Mouse (Mus musculus) hindbrain, embryonic 12.5 days (tissue): ENCODE data around the gene Tbc1d1. TPM values are rescaled to one million over a fixed set of nuclear protein-coding genes. Genes with fewer than 3 reads are reported as not detected.

Source experiments
- ATAC-seq: fragments of 200-750 bp; cut with Nextera tagmentation; 2 replicates; pipeline ENCODE4 v1.8.0; 2017; ENCODE audit warnings: moderate TSS enrichment; ENCODE audit not compliant: low FRiP score
- H3K27ac ChIP-seq: fragments of 300-500 bp; sonication (generic); 2 replicates; pipeline ENCODE4 v1.5.1; 2016; ENCODE audit warnings: mild to moderate bottlenecking
- H3K27me3 ChIP-seq: fragments of 300-500 bp; sonication (generic); 2 replicates; pipeline ENCODE4 v1.6.1; 2016; ENCODE audit warnings: mild to moderate bottlenecking
- H3K36me3 ChIP-seq: fragments of 300-500 bp; sonication (generic); 2 replicates; pipeline ENCODE4 v1.6.1; 2016; ENCODE audit warnings: mild to moderate bottlenecking
- H3K4me1 ChIP-seq: fragments of 300-500 bp; sonication (generic); 2 replicates; pipeline ENCODE4 v1.6.1; 2016
- H3K4me2 ChIP-seq: fragments of 300-500 bp; sonication (generic); replicated peaks from 2 replicates; pipeline ENCODE4 v1.6.1; 2016; ENCODE audit warnings: mild to moderate bottlenecking
- H3K4me3 ChIP-seq: fragments of 300-500 bp; sonication (generic); 2 replicates; pipeline ENCODE4 v1.5.1; 2016; ENCODE audit warnings: mild to moderate bottlenecking
- H3K9ac ChIP-seq: fragments of 300-500 bp; sonication (generic); 2 replicates; pipeline ENCODE4 v1.6.1; 2016; ENCODE audit warnings: mild to moderate bottlenecking, moderate library complexity
- H3K9me3 ChIP-seq: fragments of 300-500 bp; sonication (generic); replicated peaks from 2 replicates; pipeline ENCODE4 v1.6.1; 2016; ENCODE audit warnings: mild to moderate bottlenecking
- WGBS: fragments of 180-500 bp; shearing (Covaris S2); methylation state at CpG from one replicate; pipeline ENCODE4 v1.1.7; 2016; 5-methylcytosine and 5-hydroxymethylcytosine counted together
- polyA plus RNA-seq: library from polyadenylated mRNA; unstranded; fragments of >200 nt; fragmentation: Nextera tagmentation; extraction: Ambion mirVana; gene quantifications from 2 replicates; pipeline ENCODE4 v1.2.1, GENCODE M21; 2016

Tbc1d1 gene
- polyA plus RNA-seq, 1 experiment from 2014 or later = 24.5 TPM

DNA sequence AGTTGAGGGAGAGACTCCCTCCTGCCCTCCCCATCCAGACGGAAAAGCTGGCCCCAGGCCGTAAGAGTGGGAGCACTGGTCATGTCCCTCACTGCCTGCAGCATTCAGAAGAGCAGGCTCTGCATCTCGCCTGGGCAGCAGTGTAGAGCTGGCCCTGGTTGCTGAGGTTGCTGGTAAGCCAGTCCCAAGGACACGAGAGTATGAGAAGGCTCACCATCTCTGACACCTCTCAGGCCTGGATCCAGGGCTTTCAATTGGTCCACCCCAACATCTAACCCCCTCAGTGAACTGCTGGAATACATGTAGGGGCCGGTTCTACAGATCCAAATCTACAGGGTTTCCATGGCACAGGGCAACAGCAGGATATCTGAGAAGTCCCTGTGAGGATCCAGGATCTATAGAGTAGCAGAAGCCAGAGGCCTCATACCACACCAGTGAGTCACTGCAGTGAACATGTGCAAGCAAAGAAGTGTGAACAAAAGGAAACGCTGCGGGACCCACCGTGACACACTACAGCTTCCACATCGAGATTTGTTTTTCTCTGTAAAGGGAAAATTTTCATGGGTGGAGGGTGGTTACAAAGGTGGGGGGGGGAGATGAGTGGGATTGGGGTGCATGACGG lies 9.6 kb upstream of the Tbc1d1 start:
- Histone ChIP-seq H3K9ac (no peak overlapping the region), H3K27me3 (peaks cover 8% of the 10 kb centered on the region; the same call in 1 of the 2 replicates), H3K4me2 (no peak overlapping the region), H3K27ac (no peak overlapping the region), H3K36me3 (no peaks in the 10 kb centered on the region), H3K4me3 (no peak overlapping the region), H3K9me3 (no peaks in the 10 kb centered on the region), H3K4me1 (peaks cover 4% of the 10 kb centered on the region; the same call in 1 of the 2 replicates)
- no peak for ATAC-seq
- 77% methylated on average over 10 of the region's 10 CpGs for WGBS

DNA sequence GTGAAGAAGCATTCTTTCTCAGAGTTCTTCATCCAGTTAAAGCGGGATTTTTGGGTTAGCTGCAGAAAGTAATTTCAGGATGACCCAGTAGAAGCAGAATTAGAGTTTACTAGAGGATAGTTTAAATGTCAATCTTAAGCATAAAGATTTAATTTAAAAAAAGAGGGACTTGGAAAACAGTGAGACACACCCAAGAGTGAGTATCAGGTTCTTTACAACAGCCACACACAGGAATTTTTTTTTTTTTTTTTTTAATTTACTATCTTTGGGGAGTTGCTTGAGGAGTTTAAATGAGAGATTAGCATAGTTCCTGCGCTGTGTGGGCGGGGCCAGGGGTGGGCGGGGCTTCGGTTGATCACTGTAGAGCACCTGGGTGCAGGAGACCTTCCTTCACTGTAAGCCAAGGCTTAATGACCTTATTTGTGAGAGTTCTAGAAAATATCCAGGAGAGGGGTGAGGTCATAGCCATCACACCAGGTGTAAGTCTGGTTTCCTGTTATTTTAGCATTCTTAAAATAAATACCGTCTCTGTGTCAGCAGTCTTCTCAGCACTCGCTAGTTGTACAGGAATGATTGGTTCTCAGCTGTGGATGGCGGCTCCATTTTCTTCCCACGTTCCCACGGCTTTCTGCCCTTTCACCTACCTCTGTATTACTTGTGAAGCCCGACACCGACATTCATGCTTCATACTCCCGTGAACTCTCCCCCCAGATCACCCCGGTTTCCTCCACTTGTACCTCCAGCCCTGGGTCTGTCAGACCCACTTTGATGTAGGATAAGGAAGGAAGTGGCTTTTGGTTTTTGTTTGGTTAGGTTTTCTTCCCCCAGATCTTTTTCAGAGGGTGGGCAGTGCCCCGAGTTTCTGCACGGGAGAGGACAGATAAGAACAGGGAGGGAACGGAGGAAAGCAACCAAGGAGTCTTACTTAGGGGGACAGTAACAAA lies 6.6 kb upstream of the Tbc1d1 start:
- Histone ChIP-seq H3K27me3 (peaks cover 8% of the 10 kb centered on the region; the same call in 1 of the 2 replicates), H3K36me3 (no peaks in the 10 kb centered on the region), H3K4me2 (no peak overlapping the region; the same call in 1 of the 2 replicates), H3K4me1 (peaks cover 4% of the 10 kb centered on the region; the same call in 1 of the 2 replicates), H3K9ac (no peak overlapping the region), H3K27ac (no peak overlapping the region), H3K4me3 (no peak overlapping the region), H3K9me3 (no peaks in the 10 kb centered on the region)
- WGBS = 29% methylated on average over 17 of the region's 17 CpGs
- ATAC-seq = no peak

DNA sequence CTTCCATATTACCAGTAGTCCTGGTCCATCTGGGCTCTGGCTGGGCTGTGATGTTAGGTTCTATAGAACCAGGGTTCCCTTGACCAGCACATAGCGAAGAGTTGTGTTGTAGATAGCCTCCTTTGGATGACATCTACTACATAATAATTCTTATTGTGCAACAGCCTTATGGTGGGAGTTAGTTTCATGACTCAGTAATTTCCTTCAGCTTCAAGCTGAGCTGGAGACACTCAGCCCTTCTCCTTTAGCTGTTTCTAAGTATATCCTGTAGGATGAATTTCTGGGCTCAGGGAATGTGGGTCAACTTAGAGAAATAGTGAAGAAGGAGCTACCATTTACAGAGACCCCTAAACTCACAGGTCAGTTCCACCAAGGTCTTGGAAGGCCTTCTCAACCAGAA lies 2.8 kb upstream of the Tbc1d1 start:
- no peak for ATAC-seq
- Histone ChIP-seq H3K27ac (no peak overlapping the region), H3K9ac (no peak overlapping the region), H3K27me3 (peaks cover 20% of the 10 kb centered on the region), H3K9me3 (no peaks in the 10 kb centered on the region), H3K4me1 (peaks cover 4% of the 10 kb centered on the region; the same call in 1 of the 2 replicates), H3K36me3 (no peaks in the 10 kb centered on the region), H3K4me2 (no peak overlapping the region), H3K4me3 (no peak overlapping the region)
- 92% methylated on average over 1 of the region's 1 CpGs for WGBS

DNA sequence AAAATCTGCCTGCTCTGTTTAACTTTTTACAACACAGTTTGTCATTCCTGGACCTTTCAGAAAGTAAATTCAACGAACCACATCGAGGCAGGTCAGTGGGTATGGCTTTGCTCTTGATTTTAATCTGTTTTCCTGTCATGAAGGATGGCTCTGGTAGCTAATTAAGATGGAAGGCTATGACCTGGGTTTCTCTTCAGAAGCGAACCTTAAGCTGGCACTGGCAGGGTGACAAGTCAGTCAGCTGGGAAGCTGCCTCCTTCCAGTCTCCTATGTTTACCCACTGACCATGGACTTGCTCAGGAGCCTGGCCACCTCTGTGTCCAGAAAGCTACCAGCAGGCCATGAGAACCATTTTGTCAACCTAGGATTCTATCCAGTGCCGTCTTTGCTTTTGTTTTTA lies 474 bp downstream of the Tbc1d1 start:
- Histone ChIP-seq H3K4me2 (no peak overlapping the region), H3K27me3 (peaks cover 44% of the 10 kb centered on the region)

DNA sequence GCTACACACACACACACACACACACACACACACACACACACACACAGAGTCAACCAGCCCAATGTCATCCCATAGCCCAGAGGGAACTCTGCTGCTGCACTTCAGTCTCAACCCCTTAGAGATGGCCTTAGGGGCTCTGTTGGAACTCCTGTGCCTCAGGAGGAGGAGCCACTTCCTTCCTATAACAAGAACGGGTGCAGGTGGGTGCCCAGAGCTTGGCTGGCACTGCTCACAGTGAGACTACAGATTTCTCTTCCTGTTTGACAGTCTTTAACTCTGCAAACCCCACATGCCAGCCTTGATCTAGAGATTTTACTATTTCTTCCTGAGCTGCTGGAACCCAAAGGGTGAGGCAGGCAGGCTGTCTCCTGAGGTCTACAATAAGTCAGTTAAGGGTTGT lies 1.8 kb downstream of the Tbc1d1 start:
- H3K36me3 ChIP-seq = no peaks in the 10 kb centered on the region
- H3K4me3 ChIP-seq = no peak overlapping the region
- H3K9ac ChIP-seq = no peak overlapping the region
- no peak for ATAC-seq
- H3K27me3 ChIP-seq = peaks cover 55% of the 10 kb centered on the region
- 62% methylated on average over 1 of the region's 1 CpGs for WGBS
- no peak overlapping the region for H3K27ac ChIP-seq
- no peak overlapping the region for H3K4me2 ChIP-seq
- peaks cover 14% of the 10 kb centered on the region for H3K4me1 ChIP-seq
- no peaks in the 10 kb centered on the region for H3K9me3 ChIP-seq

More for the DNA sequence above, 474 bp downstream of the Tbc1d1 start:
- Histone ChIP-seq H3K9ac (no peak overlapping the region), H3K9me3 (no peaks in the 10 kb centered on the region), H3K4me1 (peaks cover 14% of the 10 kb centered on the region), H3K36me3 (no peaks in the 10 kb centered on the region), H3K27ac (0 out of 2 replicates have a peak overlapping the region, but pooled peaks have one; percentile 12), H3K4me3 (no peak overlapping the region)
- no peak for ATAC-seq
- 46% methylated on average over 4 of the region's 4 CpGs for WGBS

DNA sequence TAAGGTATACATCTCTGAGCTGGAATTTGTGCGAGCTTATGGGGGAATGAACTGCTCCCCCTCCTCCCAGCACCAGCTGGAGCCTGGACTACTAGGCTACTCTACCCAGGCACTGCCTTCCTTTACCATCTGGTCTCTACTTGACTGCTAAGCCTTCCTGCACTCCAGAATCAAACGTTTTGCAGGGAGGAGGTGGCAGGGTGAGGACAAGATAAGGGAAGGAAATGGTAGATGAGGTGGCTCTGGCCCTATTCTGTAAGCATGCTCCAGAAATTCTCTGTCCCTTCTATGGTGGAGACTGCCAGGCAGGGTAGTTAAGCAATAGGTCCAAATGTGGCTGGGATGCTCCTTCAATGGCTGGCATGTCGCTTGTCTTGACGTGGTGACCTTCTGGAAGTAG lies 2.4 kb downstream of the Tbc1d1 start:
- WGBS = 36% methylated on average over 4 of the region's 4 CpGs
- ATAC-seq = no peak
- H3K27me3 ChIP-seq = peaks cover 55% of the 10 kb centered on the region

DNA sequence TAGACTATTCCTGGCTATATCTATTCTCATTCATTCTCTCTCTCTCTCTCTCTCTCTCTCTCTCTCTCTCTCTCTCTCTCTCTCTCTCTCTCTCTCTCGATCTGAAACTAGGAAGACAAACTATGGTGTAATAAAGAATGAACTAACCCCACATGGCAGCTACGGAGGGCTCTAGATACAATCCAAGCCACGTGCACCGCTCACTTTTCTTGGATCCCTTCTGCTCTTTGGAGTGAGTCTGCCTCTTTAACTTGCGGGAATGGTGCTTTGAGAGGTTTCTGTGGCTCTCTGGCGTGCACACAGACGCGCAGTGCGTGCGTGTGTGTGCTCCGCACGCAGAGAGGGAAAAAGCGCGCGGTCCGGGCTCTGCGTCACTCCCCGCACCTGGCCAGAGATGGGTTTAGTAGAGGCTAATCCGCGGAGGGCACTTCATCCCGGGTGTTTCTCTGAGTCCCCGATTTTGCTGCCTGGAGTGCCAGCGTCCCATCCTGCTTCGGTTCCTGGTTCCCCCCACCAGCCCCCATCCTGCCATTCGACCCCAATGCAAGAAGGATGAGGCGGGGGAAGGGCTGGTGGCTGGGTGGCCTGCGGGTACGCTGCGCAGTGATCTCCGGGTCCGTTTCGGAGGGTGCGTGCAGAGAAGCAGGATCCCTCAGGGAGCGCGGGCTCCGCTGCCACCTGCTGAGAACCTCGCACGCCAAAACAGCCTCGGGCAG lies 3.1 kb downstream of the Tbc1d1 start:
- Histone ChIP-seq H3K36me3 (no peaks in the 10 kb centered on the region), H3K9ac (peak overlapping the region; percentile 52), H3K27ac (no peak overlapping the region), H3K27me3 (peaks cover 55% of the 10 kb centered on the region), H3K4me1 (peaks cover 14% of the 10 kb centered on the region), H3K9me3 (no peaks in the 10 kb centered on the region), H3K4me2 (peak overlapping the region; percentile 100), H3K4me3 (peak overlapping the region; percentile 50)
- under 1% methylated on average over 38 of the region's 39 CpGs for WGBS
- ATAC-seq = peak; percentile 69

More for the DNA sequence above, 2.4 kb downstream of the Tbc1d1 start:
- Histone ChIP-seq H3K4me1 (peaks cover 14% of the 10 kb centered on the region), H3K36me3 (no peaks in the 10 kb centered on the region), H3K4me3 (no peak overlapping the region), H3K4me2 (0 out of 2 replicates have a peak overlapping the region, but pooled peaks have one; percentile 100), H3K9ac (no peak overlapping the region), H3K27ac (no peak overlapping the region), H3K9me3 (no peaks in the 10 kb centered on the region)

DNA sequence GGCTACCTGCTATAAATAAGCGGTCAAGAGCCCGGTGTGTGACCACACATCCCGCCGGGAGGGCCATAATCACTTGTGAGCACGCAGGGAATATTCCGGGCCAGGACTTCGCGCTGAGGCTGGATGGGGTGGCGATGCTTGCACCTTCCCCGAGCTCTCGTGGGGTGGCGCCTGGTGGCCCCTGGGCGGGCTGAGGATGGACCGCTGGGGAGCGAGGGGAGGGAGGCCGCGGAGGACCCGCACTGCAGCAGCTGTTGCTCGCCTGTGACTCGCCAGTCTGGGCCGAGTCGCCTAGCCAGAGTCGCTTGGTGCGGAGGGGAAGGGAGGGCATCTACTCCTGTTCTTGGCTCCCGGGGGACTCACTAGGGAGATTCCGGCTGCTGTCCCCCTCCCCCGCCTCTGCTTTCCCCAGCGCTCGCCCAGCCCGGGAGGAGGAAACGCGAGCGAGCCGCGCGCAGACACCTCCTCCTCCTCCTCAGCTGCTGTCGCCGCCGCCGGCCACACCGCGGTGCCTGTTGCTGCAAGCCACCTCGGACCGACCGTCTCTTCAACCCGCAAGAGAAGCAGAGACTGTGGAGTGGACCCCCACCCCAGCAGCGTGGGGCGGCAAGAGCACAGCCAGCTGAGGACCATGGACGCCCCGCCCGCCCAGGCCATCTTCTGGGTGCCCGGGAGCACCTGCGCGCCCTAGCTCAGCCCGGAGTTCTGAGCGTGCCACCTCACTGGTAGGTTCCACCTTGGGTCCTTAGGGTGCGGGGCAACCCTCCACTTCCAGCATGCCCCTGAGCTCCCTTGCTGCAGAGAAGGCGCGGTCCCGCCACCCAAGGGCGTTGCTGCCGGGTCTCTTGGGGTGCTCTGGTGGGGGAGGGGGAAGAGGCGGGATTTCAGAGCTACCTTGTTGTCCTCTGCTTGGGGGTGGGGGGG lies 3.9 kb downstream of the Tbc1d1 start:
- WGBS = under 1% methylated on average over 48 of the region's 63 CpGs
- Histone ChIP-seq H3K9ac (peak overlapping the region; percentile 52), H3K36me3 (no peaks in the 10 kb centered on the region), H3K27me3 (peaks cover 55% of the 10 kb centered on the region), H3K4me2 (peak overlapping the region; percentile 100), H3K27ac (no peak overlapping the region), H3K9me3 (no peaks in the 10 kb centered on the region), H3K4me3 (peak overlapping the region; percentile 50), H3K4me1 (peaks cover 14% of the 10 kb centered on the region)
- ATAC-seq = peak; percentile 91

DNA sequence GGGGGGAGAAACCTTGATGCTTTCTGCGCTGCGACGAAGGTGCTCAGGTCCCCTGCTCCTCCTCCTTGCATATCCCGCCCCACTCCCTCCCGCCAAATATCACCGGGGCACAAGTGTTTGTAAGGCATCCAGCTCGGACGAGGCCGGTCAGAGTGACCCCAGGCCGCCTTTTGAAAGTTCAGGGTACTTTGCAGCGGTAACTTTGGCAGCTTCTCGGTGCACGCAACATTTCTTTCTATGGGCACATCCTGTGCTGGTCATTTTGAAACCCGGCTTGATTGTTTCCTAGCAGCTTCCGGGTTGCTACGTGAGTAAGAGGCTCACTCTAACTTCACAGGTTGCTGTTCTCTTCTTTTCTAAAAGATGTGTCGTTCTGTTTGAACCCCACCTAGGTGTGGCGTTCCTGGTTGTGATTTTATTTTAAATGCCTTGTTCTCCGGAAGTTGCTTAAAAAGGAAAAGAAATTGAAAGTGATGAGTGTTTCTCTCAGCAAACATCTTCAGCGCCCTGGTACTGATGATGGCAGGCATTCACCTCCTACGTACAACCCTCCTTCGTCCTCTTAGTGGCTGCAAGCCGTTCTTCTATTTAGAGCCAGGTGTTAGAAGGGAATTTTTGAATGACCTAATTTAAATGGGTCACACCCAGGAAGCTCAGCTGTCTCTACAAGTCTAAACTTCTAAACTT lies 4.7 kb downstream of the Tbc1d1 start:
- H3K9ac ChIP-seq = peak overlapping the region; percentile 52; the same call in 1 of the 2 replicates
- no peaks in the 10 kb centered on the region for H3K9me3 ChIP-seq
- H3K27ac ChIP-seq = no peak overlapping the region
- peaks cover 14% of the 10 kb centered on the region for H3K4me1 ChIP-seq
- H3K4me3 ChIP-seq = peak overlapping the region; percentile 50
- peak overlapping the region; percentile 100 for H3K4me2 ChIP-seq
- ATAC-seq = peak; percentile 7; the same call in 1 of the 2 replicates
- peaks cover 55% of the 10 kb centered on the region for H3K27me3 ChIP-seq
- no peaks in the 10 kb centered on the region for H3K36me3 ChIP-seq
- 2% methylated on average over 23 of the region's 23 CpGs for WGBS

DNA sequence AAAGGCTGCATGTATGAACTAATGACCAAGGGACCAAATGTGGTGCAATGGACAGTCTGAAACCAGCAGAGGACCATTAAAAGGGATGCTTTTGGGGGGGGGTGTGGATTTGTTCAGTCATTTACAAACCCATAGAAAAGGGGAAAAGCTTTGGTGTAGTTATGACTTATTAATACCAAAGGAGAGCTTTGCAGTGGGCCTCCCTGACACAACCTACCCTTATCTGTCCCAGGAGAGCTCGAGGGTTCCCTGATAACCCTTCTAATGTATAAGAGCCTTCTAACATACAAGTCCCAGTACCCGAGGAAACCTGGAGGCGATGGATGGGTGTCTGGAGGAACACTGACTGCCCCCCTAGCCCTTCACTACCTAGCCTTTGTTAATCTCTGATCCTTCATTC lies 5.8 kb downstream of the Tbc1d1 start:
- H3K27ac ChIP-seq = no peak overlapping the region
- no peaks in the 10 kb centered on the region for H3K9me3 ChIP-seq
- H3K4me1 ChIP-seq = peaks cover 14% of the 10 kb centered on the region
- H3K27me3 ChIP-seq = peaks cover 51% of the 10 kb centered on the region
- no peak overlapping the region for H3K9ac ChIP-seq
- H3K4me2 ChIP-seq = no peak overlapping the region
- no peak for ATAC-seq
- no peaks in the 10 kb centered on the region for H3K36me3 ChIP-seq
- H3K4me3 ChIP-seq = no peak overlapping the region
- 82% methylated on average over 3 of the region's 3 CpGs for WGBS

DNA sequence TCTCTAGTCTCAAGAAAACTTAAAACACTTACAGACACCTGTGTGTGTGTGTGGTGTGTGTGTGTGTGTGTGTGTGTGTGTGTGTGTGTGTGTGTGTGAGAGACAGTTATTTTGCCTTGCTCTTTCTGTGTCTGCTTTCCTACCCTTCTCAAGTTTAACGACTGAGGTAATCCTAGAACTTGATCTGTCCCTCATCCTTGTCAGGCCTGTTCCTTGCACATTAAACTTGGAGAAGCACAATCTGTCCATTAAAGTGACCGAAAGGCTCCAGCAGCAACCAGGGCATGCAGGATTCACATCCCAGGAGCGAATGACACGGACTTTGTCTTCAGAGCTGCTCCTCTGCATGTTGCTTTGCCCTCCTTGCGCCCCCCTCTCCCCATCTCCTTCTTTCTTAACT lies 6.5 kb downstream of the Tbc1d1 start:
- WGBS = 86% methylated on average over 5 of the region's 5 CpGs
- H3K36me3 ChIP-seq = no peaks in the 10 kb centered on the region
- H3K9ac ChIP-seq = no peak overlapping the region
- no peak overlapping the region for H3K4me3 ChIP-seq
- no peak overlapping the region for H3K4me2 ChIP-seq
- H3K27ac ChIP-seq = no peak overlapping the region
- ATAC-seq = no peak
- H3K4me1 ChIP-seq = peaks cover 14% of the 10 kb centered on the region
- H3K9me3 ChIP-seq = no peaks in the 10 kb centered on the region
- H3K27me3 ChIP-seq = peaks cover 50% of the 10 kb centered on the region
